Mouse (Mus musculus): ENCODE data around the gene Foxd1. TPM values are rescaled to one million over a fixed set of nuclear protein-coding genes. Genes with fewer than 3 reads are reported as not detected.

Gene Foxd1
- polyA plus RNA-seq, 1 experiment from 2014 or later = 0.46 TPM

- Histone ChIP-seq H3K36me3 (ENCODE audit: control insufficient read depth, insufficient read depth) (no peaks in the 10 kb centered on the region), H3K9ac (replicated peaks; ENCODE audit: low read depth, low read length) (no peak overlapping the region), H3K27me3 (replicated peaks; ENCODE audit: control insufficient read depth, insufficient read depth, low read length) (peaks cover 76% of the 10 kb centered on the region), H3K4me1 (replicated peaks; ENCODE audit: control insufficient read depth, insufficient read depth, low read length) (peaks cover 5% of the 10 kb centered on the region), H3K4me3 (replicated peaks; ENCODE audit: low read length) (no peak overlapping the region), H3K27ac (ENCODE audit: low read length) (no peak overlapping the region), H3K9me3 (ENCODE audit: control insufficient read depth, low read length) (no peaks in the 10 kb centered on the region), H3K4me2 (ENCODE audit: low read length) (no peak overlapping the region)
- ATAC-seq = no peak
- 1% methylated on average over 6 of the region's 6 CpGs for WGBS
Measured at GRCm38 (mm10) chr13:98369046-98369445, 15.0 kb downstream of the Foxd1 start.

DNA sequence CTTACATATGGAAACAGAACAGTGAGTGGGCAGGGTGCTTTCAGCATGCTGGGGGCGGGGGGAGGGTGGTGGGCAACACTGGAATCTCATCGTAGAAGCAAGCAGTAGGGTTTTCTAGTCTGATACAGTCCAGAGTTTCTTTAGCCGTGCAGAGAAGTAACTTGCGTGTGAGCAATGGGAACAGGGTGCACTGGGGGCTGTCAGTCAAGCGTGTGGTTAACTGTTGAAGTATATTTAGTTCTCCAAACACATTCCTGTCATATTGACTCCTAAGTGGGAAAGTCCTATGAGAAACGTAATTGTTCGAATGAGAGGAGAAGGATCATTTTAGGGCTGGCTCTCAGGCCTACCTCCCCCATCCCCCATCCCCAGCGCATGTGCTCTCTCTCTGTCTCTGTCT lies 20.5 kb downstream of the Foxd1 start:
- H3K9me3 ChIP-seq (ENCODE audit: control insufficient read depth, low read length) = no peaks in the 10 kb centered on the region
- H3K27ac ChIP-seq (ENCODE audit: low read length) = no peak overlapping the region
- H3K36me3 ChIP-seq (ENCODE audit: control insufficient read depth, insufficient read depth) = no peaks in the 10 kb centered on the region
- no peak overlapping the region for H3K4me3 ChIP-seq (replicated peaks; ENCODE audit: low read length)
- H3K9ac ChIP-seq (replicated peaks; ENCODE audit: low read depth, low read length) = no peak overlapping the region
- H3K4me1 ChIP-seq (replicated peaks; ENCODE audit: control insufficient read depth, insufficient read depth, low read length) = no peaks in the 10 kb centered on the region
- peaks cover 46% of the 10 kb centered on the region for H3K27me3 ChIP-seq (replicated peaks; ENCODE audit: control insufficient read depth, insufficient read depth, low read length)
- H3K4me2 ChIP-seq (ENCODE audit: low read length) = no peak overlapping the region
- ATAC-seq = no peak
- 71% methylated on average over 8 of the region's 8 CpGs for WGBS

DNA sequence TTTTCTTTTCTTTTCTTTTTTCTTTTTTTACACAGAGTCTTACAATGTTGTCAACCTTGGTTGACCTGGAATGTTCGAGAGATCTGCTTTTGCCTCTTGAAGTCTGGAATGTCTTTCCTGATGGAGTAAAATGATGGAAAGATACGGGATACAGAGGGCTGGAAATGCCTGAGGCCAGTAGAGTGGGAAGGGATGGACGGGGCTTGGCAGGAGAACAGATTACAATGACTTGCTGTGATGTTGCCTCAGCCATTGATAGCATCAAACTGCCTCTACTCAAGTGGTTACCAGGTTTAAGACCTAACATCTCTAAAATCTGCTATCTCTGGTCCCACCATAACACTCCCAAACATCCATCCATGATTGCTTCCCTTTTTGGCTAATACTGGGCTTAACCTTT lies 20.9 kb downstream of the Foxd1 start:
- Histone ChIP-seq H3K36me3 (ENCODE audit: control insufficient read depth, insufficient read depth) (no peaks in the 10 kb centered on the region), H3K9ac (replicated peaks; ENCODE audit: low read depth, low read length) (no peak overlapping the region), H3K27me3 (replicated peaks; ENCODE audit: control insufficient read depth, insufficient read depth, low read length) (peaks cover 42% of the 10 kb centered on the region), H3K9me3 (ENCODE audit: control insufficient read depth, low read length) (no peaks in the 10 kb centered on the region), H3K4me3 (replicated peaks; ENCODE audit: low read length) (no peak overlapping the region), H3K27ac (ENCODE audit: low read length) (no peak overlapping the region), H3K4me2 (ENCODE audit: low read length) (no peak overlapping the region), H3K4me1 (replicated peaks; ENCODE audit: control insufficient read depth, insufficient read depth, low read length) (no peaks in the 10 kb centered on the region)
- 47% methylated on average over 3 of the region's 3 CpGs for WGBS
- no peak for ATAC-seq

GRCm38 (mm10) chr13:98377746-98378145 lies 23.7 kb downstream of the Foxd1 start:
- Histone ChIP-seq H3K4me3 (replicated peaks; ENCODE audit: low read length) (no peak overlapping the region), H3K27ac (ENCODE audit: low read length) (no peak overlapping the region), H3K36me3 (ENCODE audit: control insufficient read depth, insufficient read depth) (no peaks in the 10 kb centered on the region), H3K4me1 (replicated peaks; ENCODE audit: control insufficient read depth, insufficient read depth, low read length) (no peaks in the 10 kb centered on the region), H3K27me3 (replicated peaks; ENCODE audit: control insufficient read depth, insufficient read depth, low read length) (peaks cover 23% of the 10 kb centered on the region), H3K9ac (replicated peaks; ENCODE audit: low read depth, low read length) (no peak overlapping the region), H3K9me3 (ENCODE audit: control insufficient read depth, low read length) (no peaks in the 10 kb centered on the region), H3K4me2 (ENCODE audit: low read length) (no peak overlapping the region)
- WGBS = 89% methylated on average over 3 of the region's 3 CpGs
- no peak for ATAC-seq

- 89% methylated on average over 4 of the region's 4 CpGs for WGBS
Measured at GRCm38 (mm10) chr13:98382751-98383150, 28.7 kb downstream of the Foxd1 start.

DNA sequence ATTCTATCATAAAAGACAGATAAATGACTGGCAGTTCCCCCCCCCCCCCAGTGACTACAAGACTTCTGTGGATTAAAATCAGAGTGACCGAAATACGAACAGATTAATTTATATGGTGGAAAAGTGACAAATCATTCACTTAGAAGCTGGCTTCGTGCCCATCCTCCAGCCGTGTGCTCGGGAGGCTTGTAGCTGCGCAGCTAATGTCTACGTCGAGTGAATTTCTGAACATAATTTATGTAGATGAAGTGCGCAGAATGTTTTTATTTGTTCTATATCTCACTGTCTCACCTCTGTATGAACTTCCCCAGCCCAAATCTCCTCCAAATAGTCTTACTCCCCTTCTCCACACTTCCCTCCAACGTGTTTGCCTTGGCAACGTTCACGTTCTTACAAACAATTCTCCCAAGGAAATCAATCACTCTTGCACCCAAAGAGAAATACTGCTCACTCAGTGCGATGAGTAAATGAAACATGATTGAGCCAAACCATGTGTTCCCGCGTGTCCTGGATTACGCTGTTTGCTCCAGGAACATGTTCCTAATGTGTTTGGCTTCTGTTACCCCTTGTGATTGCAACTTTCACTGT lies 30.0 kb downstream of the Foxd1 start:
- Histone ChIP-seq H3K4me3 (replicated peaks; ENCODE audit: low read length) (no peak overlapping the region), H3K9me3 (ENCODE audit: control insufficient read depth, low read length) (peaks cover 6% of the 10 kb centered on the region; the same call in 1 of the 2 replicates), H3K27ac (ENCODE audit: low read length) (no peak overlapping the region), H3K9ac (replicated peaks; ENCODE audit: low read depth, low read length) (no peak overlapping the region), H3K4me1 (replicated peaks; ENCODE audit: control insufficient read depth, insufficient read depth, low read length) (no peaks in the 10 kb centered on the region), H3K4me2 (ENCODE audit: low read length) (no peak overlapping the region), H3K27me3 (replicated peaks; ENCODE audit: control insufficient read depth, insufficient read depth, low read length) (peaks cover 31% of the 10 kb centered on the region), H3K36me3 (ENCODE audit: control insufficient read depth, insufficient read depth) (no peaks in the 10 kb centered on the region)
- WGBS = 82% methylated on average over 16 of the region's 16 CpGs
- no peak for ATAC-seq

More at GRCm38 (mm10) chr13:98382751-98383150, 28.7 kb downstream of the Foxd1 start:
- H3K36me3 ChIP-seq (ENCODE audit: control insufficient read depth, insufficient read depth) = no peaks in the 10 kb centered on the region
- H3K9me3 ChIP-seq (ENCODE audit: control insufficient read depth, low read length) = peaks cover 6% of the 10 kb centered on the region; the same call in 1 of the 2 replicates
- H3K4me1 ChIP-seq (replicated peaks; ENCODE audit: control insufficient read depth, insufficient read depth, low read length) = no peaks in the 10 kb centered on the region
- H3K27me3 ChIP-seq (replicated peaks; ENCODE audit: control insufficient read depth, insufficient read depth, low read length) = peaks cover 20% of the 10 kb centered on the region
- H3K9ac ChIP-seq (replicated peaks; ENCODE audit: low read depth, low read length) = no peak overlapping the region
- no peak overlapping the region for H3K4me3 ChIP-seq (replicated peaks; ENCODE audit: low read length)
- no peak overlapping the region for H3K4me2 ChIP-seq (ENCODE audit: low read length)
- no peak for ATAC-seq
- H3K27ac ChIP-seq (ENCODE audit: low read length) = no peak overlapping the region

GRCm38 (mm10) chr13:98385877-98386276 lies 31.8 kb downstream of the Foxd1 start:
- Histone ChIP-seq H3K36me3 (ENCODE audit: control insufficient read depth, insufficient read depth) (no peaks in the 10 kb centered on the region), H3K4me2 (ENCODE audit: low read length) (no peak overlapping the region), H3K27ac (ENCODE audit: low read length) (no peak overlapping the region), H3K27me3 (replicated peaks; ENCODE audit: control insufficient read depth, insufficient read depth, low read length) (peaks cover 48% of the 10 kb centered on the region), H3K4me3 (replicated peaks; ENCODE audit: low read length) (no peak overlapping the region), H3K9ac (replicated peaks; ENCODE audit: low read depth, low read length) (no peak overlapping the region), H3K4me1 (replicated peaks; ENCODE audit: control insufficient read depth, insufficient read depth, low read length) (peaks cover 3% of the 10 kb centered on the region; the same call in 1 of the 2 replicates), H3K9me3 (ENCODE audit: control insufficient read depth, low read length) (peaks cover 6% of the 10 kb centered on the region; the same call in 1 of the 2 replicates)
- 70% methylated on average over 2 of the region's 2 CpGs for WGBS
- no peak for ATAC-seq

GRCm38 (mm10) chr13:98389092-98389491 lies 35.0 kb downstream of the Foxd1 start:
- peaks cover 6% of the 10 kb centered on the region; the same call in 1 of the 2 replicates for H3K9me3 ChIP-seq (ENCODE audit: control insufficient read depth, low read length)
- 50% methylated on average over 1 of the region's 1 CpGs for WGBS
- no peak overlapping the region for H3K4me3 ChIP-seq (replicated peaks; ENCODE audit: low read length)
- ATAC-seq = no peak
- H3K36me3 ChIP-seq (ENCODE audit: control insufficient read depth, insufficient read depth) = no peaks in the 10 kb centered on the region
- peaks cover 9% of the 10 kb centered on the region for H3K4me1 ChIP-seq (replicated peaks; ENCODE audit: control insufficient read depth, insufficient read depth, low read length)
- no peak overlapping the region for H3K9ac ChIP-seq (replicated peaks; ENCODE audit: low read depth, low read length)
- H3K27me3 ChIP-seq (replicated peaks; ENCODE audit: control insufficient read depth, insufficient read depth, low read length) = peaks cover 70% of the 10 kb centered on the region
- no peak overlapping the region for H3K27ac ChIP-seq (ENCODE audit: low read length)
- no peak overlapping the region for H3K4me2 ChIP-seq (ENCODE audit: low read length)

- Histone ChIP-seq H3K4me2 (ENCODE audit: low read length) (no peak overlapping the region), H3K9ac (replicated peaks; ENCODE audit: low read depth, low read length) (no peak overlapping the region), H3K27me3 (replicated peaks; ENCODE audit: control insufficient read depth, insufficient read depth, low read length) (peaks cover 66% of the 10 kb centered on the region), H3K9me3 (ENCODE audit: control insufficient read depth, low read length) (peaks cover 6% of the 10 kb centered on the region; the same call in 1 of the 2 replicates), H3K36me3 (ENCODE audit: control insufficient read depth, insufficient read depth) (no peaks in the 10 kb centered on the region), H3K27ac (ENCODE audit: low read length) (no peak overlapping the region), H3K4me1 (replicated peaks; ENCODE audit: control insufficient read depth, insufficient read depth, low read length) (peaks cover 9% of the 10 kb centered on the region), H3K4me3 (replicated peaks; ENCODE audit: low read length) (no peak overlapping the region)
- no peak for ATAC-seq
- WGBS = 8% methylated on average over 6 of the region's 6 CpGs
Measured at GRCm38 (mm10) chr13:98390363-98390762, 36.3 kb downstream of the Foxd1 start.
